Mouse (Mus musculus): Measurements from ENCODE around the gene Itgb8. TPM values are rescaled to one million over a fixed set of nuclear protein-coding genes. Genes with fewer than 3 reads are reported as not detected.

The Itgb8 gene
- polyA plus RNA-seq (2017; shearing (Covaris generic)), result 12.2 TPM

GRCm38 (mm10) chr12:119238696-119239415, at the start of gene Itgb8:
Gene Itgb8, minus strand, starts transcription at chr12:119238802.

Other genes starting within 250 kb of the Itgb8 start
- not detected for gene Macc1, start 75.5 kb upstream of the Itgb8 start, polyA plus RNA-seq (2017; shearing (Covaris generic))

Measured in CD4-positive, CD25-positive, alpha-beta regulatory T cell (primary cell).